Mouse (Mus musculus) lung, adult 18-20 months (tissue): ENCODE measurements around the gene Tubb5.

ENCODE experiments used
- DNase-seq, 2 experiments: peaks; one replicate each; pipeline ENCODE4 v3.0.0; 2022; ENCODE audit warnings: mixed read lengths in 2 of 2

The Tubb5 gene

DNA sequence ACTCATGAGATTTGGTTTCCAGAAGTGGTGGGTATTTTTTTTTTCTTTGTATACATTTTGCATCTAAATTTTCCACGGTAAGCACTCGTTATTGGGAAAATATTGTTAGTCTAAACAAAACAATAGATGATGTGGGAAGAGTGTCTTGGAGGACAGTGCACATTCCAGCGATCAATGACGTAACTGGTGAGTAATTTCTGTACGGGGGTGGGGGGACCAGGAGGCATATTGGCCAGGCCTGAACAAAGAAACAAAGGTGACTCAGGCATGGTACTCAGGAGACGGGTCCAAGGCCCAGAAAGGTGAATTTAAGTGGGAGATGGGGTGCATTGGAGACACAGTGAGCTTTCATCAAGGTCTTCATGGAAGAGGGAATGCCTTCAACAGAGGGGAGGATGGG is 42.5 kb downstream of the Tubb5 start:
- no peak for DNase-seq

DNA sequence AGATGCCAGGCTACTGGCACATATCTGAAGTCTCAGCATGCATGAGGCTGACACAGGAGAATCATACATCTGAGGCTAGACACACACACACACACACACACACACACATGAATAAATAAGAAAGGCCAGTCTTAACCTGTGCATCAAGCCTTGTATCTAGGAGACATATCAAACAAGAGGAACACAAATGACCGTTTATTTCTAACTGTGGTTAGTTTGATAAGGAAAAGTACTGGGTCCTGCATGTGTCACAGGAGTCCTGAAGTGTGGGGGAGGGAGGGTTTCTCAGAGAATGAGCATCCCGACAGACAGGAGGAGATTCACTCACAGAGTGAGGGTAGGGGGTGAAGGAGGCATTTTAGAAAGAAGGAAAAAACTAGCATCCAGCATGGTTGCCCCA is 43.0 kb downstream of the Tubb5 start:
- no peak for DNase-seq

DNA sequence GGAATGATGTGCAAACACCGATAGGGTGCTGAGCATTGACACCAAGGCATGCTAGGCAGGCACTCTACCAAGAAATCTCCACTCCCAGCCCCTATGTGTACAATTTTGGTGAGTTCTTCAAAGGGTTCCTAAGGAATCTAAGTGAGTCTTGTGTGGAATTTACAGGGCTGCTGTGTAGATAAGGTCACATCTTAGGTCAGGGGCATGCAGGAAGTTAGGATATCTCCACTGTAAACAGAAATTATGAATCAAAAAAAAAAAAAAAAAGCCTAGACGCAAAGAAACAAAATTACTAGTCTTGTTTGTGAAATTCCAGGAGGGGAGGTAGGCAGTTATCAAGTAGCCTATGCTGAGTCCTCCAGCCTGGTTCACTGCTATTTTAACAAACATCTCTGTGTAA is 45.3 kb downstream of the Tubb5 start:
- no peak for DNase-seq

- no peak for DNase-seq
Observed at GRCm38 (mm10) chr17:35790933-35791332, 47.2 kb downstream of the Tubb5 start.

GRCm38 (mm10) chr17:35788025-35788424 is 50.1 kb downstream of the Tubb5 start:
- no peak for DNase-seq

DNA sequence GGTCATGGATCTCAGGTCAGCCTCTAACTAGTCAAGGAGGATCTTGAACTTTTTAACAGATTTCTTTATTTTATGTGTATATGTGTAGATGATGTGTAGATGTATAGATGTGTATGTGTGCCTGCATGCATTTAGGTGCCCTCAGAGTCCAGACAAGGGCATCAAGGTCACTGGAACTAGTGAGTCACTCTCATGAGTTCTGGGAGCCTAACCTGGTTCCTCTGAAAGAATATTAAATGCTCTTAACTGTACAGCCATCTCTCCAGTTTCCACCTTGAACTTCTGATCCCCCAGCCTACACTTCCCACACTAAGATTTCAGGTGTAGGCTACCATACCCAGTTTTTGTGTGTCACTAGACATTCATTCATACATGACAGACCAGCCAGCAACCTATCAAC is 50.6 kb downstream of the Tubb5 start:
- DNase-seq, result no peak

- no peak for DNase-seq
Observed at GRCm38 (mm10) chr17:35785140-35785539, 53.0 kb downstream of the Tubb5 start.

GRCm38 (mm10) chr17:35783944-35784343 is 54.2 kb downstream of the Tubb5 start:
- peak; percentile 60 to 63 for DNase-seq
